Mouse (Mus musculus): ENCODE measurements around the gene Aldh1l1. TPM values are rescaled to one million over a fixed set of nuclear protein-coding genes. Genes with fewer than 3 reads are reported as not detected.
A peak's percentile ranks its signal among the peaks of the same experiment; 100 is the strongest.

Aldh1l1 gene
- polyA plus RNA-seq, 1 experiment from 2014 or later = 38.6 TPM

- peaks cover 33% of the 10 kb centered on the region for H3K4me1 ChIP-seq (replicated peaks)
- under 1% methylated on average over 38 of the region's 38 CpGs for WGBS
- H3K9ac ChIP-seq = peak overlapping the region; percentile 83
- H3K27ac ChIP-seq (replicated peaks) = peak overlapping the region; percentile 55; the same call in 1 of the 2 replicates
- H3K36me3 ChIP-seq = peaks cover 7% of the 10 kb centered on the region
- peaks cover 53% of the 10 kb centered on the region for H3K27me3 ChIP-seq
- peak overlapping the region; percentile 100 for H3K4me2 ChIP-seq
- ATAC-seq (ENCODE audit: low read depth) = peak; percentile 63
- H3K9me3 ChIP-seq = no peaks in the 10 kb centered on the region
- H3K4me3 ChIP-seq = peak overlapping the region; percentile 70
Measured at GRCm38 (mm10) chr6:90462841-90463227, 23.4 kb upstream of the Aldh1l1 start.

- peak overlapping the region; percentile 55; the same call in 1 of the 2 replicates for H3K27ac ChIP-seq (replicated peaks)
- H3K36me3 ChIP-seq = peaks cover 10% of the 10 kb centered on the region
- H3K4me3 ChIP-seq = peak overlapping the region; percentile 70
- H3K9ac ChIP-seq = peak overlapping the region; percentile 83
- H3K4me2 ChIP-seq = peak overlapping the region; percentile 100
- peaks cover 53% of the 10 kb centered on the region for H3K27me3 ChIP-seq
- H3K9me3 ChIP-seq = no peaks in the 10 kb centered on the region
- WGBS = under 1% methylated on average over 31 of the region's 31 CpGs
- H3K4me1 ChIP-seq (replicated peaks) = peaks cover 33% of the 10 kb centered on the region
- ATAC-seq (ENCODE audit: low read depth) = peak; percentile 64
Measured at GRCm38 (mm10) chr6:90463228-90463862, 22.9 kb upstream of the Aldh1l1 start.

- ATAC-seq (ENCODE audit: low read depth) = no peak
- peak overlapping the region; percentile 100 for H3K4me2 ChIP-seq
- H3K27ac ChIP-seq (replicated peaks) = no peak overlapping the region
- peak overlapping the region; percentile 83 for H3K9ac ChIP-seq
- WGBS = 41% methylated on average over 7 of the region's 7 CpGs
- no peaks in the 10 kb centered on the region for H3K9me3 ChIP-seq
- H3K4me1 ChIP-seq (replicated peaks) = peaks cover 33% of the 10 kb centered on the region
- peaks cover 10% of the 10 kb centered on the region for H3K36me3 ChIP-seq
- H3K4me3 ChIP-seq = peak overlapping the region; percentile 70
- H3K27me3 ChIP-seq = peaks cover 53% of the 10 kb centered on the region
Measured at GRCm38 (mm10) chr6:90463890-90464421, 22.3 kb upstream of the Aldh1l1 start.

GRCm38 (mm10) chr6:90465028-90465640 lies 21.1 kb upstream of the Aldh1l1 start:
- no peaks in the 10 kb centered on the region for H3K9me3 ChIP-seq
- peaks cover 10% of the 10 kb centered on the region for H3K36me3 ChIP-seq
- no peak overlapping the region for H3K4me3 ChIP-seq
- H3K27me3 ChIP-seq = peaks cover 46% of the 10 kb centered on the region
- no peak overlapping the region for H3K27ac ChIP-seq (replicated peaks)
- no peak overlapping the region for H3K9ac ChIP-seq
- H3K4me2 ChIP-seq = peak overlapping the region; percentile 100; the same call in 1 of the 2 replicates
- no peak for ATAC-seq (ENCODE audit: low read depth)
- H3K4me1 ChIP-seq (replicated peaks) = peaks cover 33% of the 10 kb centered on the region
- 95% methylated on average over 11 of the region's 11 CpGs for WGBS

GRCm38 (mm10) chr6:90466079-90466478 lies 20.1 kb upstream of the Aldh1l1 start:
- WGBS = 77% methylated on average over 10 of the region's 10 CpGs
- Histone ChIP-seq H3K9ac (no peak overlapping the region), H3K27me3 (peaks cover 37% of the 10 kb centered on the region), H3K4me1 (replicated peaks) (peaks cover 39% of the 10 kb centered on the region), H3K4me3 (no peak overlapping the region), H3K36me3 (peaks cover 10% of the 10 kb centered on the region), H3K9me3 (no peaks in the 10 kb centered on the region), H3K27ac (replicated peaks) (no peak overlapping the region), H3K4me2 (no peak overlapping the region)
- ATAC-seq (ENCODE audit: low read depth) = no peak

GRCm38 (mm10) chr6:90466847-90467410 lies 19.3 kb upstream of the Aldh1l1 start:
- no peak for ATAC-seq (ENCODE audit: low read depth)
- 96% methylated on average over 12 of the region's 12 CpGs for WGBS
- Histone ChIP-seq H3K36me3 (peaks cover 10% of the 10 kb centered on the region), H3K27ac (replicated peaks) (no peak overlapping the region), H3K27me3 (peaks cover 28% of the 10 kb centered on the region), H3K4me3 (no peak overlapping the region), H3K9me3 (no peaks in the 10 kb centered on the region), H3K4me2 (no peak overlapping the region), H3K4me1 (replicated peaks) (peaks cover 38% of the 10 kb centered on the region), H3K9ac (no peak overlapping the region; the same call in 1 of the 2 replicates)

GRCm38 (mm10) chr6:90468216-90468615 lies 18.0 kb upstream of the Aldh1l1 start:
- Histone ChIP-seq H3K4me2 (no peak overlapping the region), H3K9ac (0 out of 2 replicates have a peak overlapping the region, but pooled peaks have one; percentile 22), H3K27ac (replicated peaks) (no peak overlapping the region), H3K4me1 (replicated peaks) (peaks cover 29% of the 10 kb centered on the region), H3K4me3 (no peak overlapping the region), H3K27me3 (peaks cover 20% of the 10 kb centered on the region), H3K36me3 (peaks cover 10% of the 10 kb centered on the region), H3K9me3 (no peaks in the 10 kb centered on the region)
- ATAC-seq (ENCODE audit: low read depth) = no peak
- WGBS = 91% methylated on average over 1 of the region's 1 CpGs

GRCm38 (mm10) chr6:90469041-90469440 lies 17.2 kb upstream of the Aldh1l1 start:
- Histone ChIP-seq H3K4me1 (replicated peaks) (peaks cover 20% of the 10 kb centered on the region), H3K9me3 (no peaks in the 10 kb centered on the region), H3K9ac (no peak overlapping the region), H3K4me2 (no peak overlapping the region), H3K27me3 (peaks cover 12% of the 10 kb centered on the region), H3K27ac (replicated peaks) (no peak overlapping the region), H3K36me3 (peaks cover 10% of the 10 kb centered on the region), H3K4me3 (no peak overlapping the region)
- ATAC-seq (ENCODE audit: low read depth) = no peak
- WGBS = 92% methylated on average over 6 of the region's 6 CpGs

- Histone ChIP-seq H3K27me3 (no peaks in the 10 kb centered on the region), H3K9ac (no peak overlapping the region), H3K27ac (replicated peaks) (no peak overlapping the region), H3K9me3 (no peaks in the 10 kb centered on the region), H3K4me1 (replicated peaks) (peaks cover 12% of the 10 kb centered on the region), H3K4me2 (no peak overlapping the region), H3K36me3 (peaks cover 10% of the 10 kb centered on the region), H3K4me3 (no peak overlapping the region)
- 88% methylated on average over 2 of the region's 2 CpGs for WGBS
- ATAC-seq (ENCODE audit: low read depth) = no peak
Measured at GRCm38 (mm10) chr6:90470255-90470654, 16.0 kb upstream of the Aldh1l1 start.

- H3K9ac ChIP-seq = no peak overlapping the region
- peaks cover 12% of the 10 kb centered on the region for H3K4me1 ChIP-seq (replicated peaks)
- no peak for ATAC-seq (ENCODE audit: low read depth)
- H3K9me3 ChIP-seq = no peaks in the 10 kb centered on the region
- H3K4me2 ChIP-seq = no peak overlapping the region
- peak overlapping the region; percentile 53; the same call in 1 of the 2 replicates for H3K27ac ChIP-seq (replicated peaks)
- no peak overlapping the region for H3K4me3 ChIP-seq
- 56% methylated on average over 12 of the region's 12 CpGs for WGBS
- H3K27me3 ChIP-seq = no peaks in the 10 kb centered on the region
- peaks cover 10% of the 10 kb centered on the region for H3K36me3 ChIP-seq
Measured at GRCm38 (mm10) chr6:90470947-90471541, 15.2 kb upstream of the Aldh1l1 start.

- H3K27ac ChIP-seq (replicated peaks) = no peak overlapping the region
- H3K36me3 ChIP-seq = peaks cover 8% of the 10 kb centered on the region
- H3K4me1 ChIP-seq (replicated peaks) = peaks cover 17% of the 10 kb centered on the region
- 80% methylated on average over 4 of the region's 4 CpGs for WGBS
- no peak overlapping the region for H3K4me2 ChIP-seq
- H3K4me3 ChIP-seq = no peak overlapping the region
- no peaks in the 10 kb centered on the region for H3K27me3 ChIP-seq
- no peak for ATAC-seq (ENCODE audit: low read depth)
- no peak overlapping the region for H3K9ac ChIP-seq
- H3K9me3 ChIP-seq = no peaks in the 10 kb centered on the region
Measured at GRCm38 (mm10) chr6:90472079-90472478, 14.1 kb upstream of the Aldh1l1 start.

GRCm38 (mm10) chr6:90472697-90473096 lies 13.5 kb upstream of the Aldh1l1 start:
- Histone ChIP-seq H3K4me2 (no peak overlapping the region), H3K36me3 (peaks cover 4% of the 10 kb centered on the region; the same call in 1 of the 2 replicates), H3K4me3 (no peak overlapping the region), H3K9me3 (no peaks in the 10 kb centered on the region), H3K9ac (no peak overlapping the region), H3K4me1 (replicated peaks) (peaks cover 20% of the 10 kb centered on the region), H3K27ac (replicated peaks) (no peak overlapping the region), H3K27me3 (no peaks in the 10 kb centered on the region)
- no peak for ATAC-seq (ENCODE audit: low read depth)
- WGBS = 95% methylated on average over 3 of the region's 3 CpGs

Measured in neural tube, embryonic 13.5 days (tissue).